Mouse (Mus musculus): ENCODE results near the gene Ehd2.
A peak's percentile ranks its signal among the peaks of the same experiment; 100 is the strongest.
"Not testable (repeated sequence)": the region's sequence is repeated elsewhere in the genome, so short reads cannot be mapped to it uniquely, and the experiment has no call there.

Gene Ehd2

GRCm38 (mm10) chr7:15945211-15945610 is 22.2 kb downstream of the Ehd2 start:
- DNase-seq, result no peak

DNA sequence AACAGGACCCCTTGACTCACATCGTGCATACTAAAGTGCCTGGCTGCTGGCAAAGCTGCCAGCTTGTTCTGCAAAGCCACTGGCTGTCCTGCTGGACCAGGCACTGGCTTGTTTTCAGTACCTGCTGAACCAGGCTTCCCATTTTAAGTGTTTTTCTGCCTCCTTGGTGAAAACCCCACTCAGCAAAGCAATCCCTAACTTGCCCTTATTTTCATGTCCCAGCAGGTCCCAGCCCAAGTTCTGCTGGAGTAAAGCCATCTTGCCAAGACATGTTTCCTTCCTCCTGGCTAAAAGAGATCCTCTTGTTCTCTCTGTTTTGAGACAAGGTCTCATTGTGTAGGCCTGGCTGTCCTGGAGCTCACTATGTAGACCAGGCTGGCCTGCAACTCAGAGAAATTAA is 23.1 kb downstream of the Ehd2 start:
- DNase-seq, result no peak

DNA sequence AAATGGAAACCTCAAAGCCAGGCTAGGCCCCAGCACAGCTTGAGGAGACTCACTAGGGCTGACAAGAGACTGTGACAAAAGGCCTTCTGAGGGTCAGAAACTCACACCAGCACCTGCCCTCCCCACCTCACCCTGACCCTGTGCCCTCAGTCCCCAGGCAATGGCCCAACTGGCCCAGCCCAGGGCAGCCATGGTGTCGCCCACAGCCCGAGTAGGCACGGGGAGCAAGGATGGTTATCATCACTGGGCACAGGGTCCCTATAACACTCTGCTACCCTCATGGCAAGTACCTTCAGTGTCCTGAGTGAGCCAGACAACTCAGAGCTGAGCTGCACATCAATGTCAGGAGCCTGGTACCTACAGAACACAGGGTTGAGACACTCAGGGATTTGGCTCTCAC is 28.7 kb downstream of the Ehd2 start:
- no peak for DNase-seq

DNA sequence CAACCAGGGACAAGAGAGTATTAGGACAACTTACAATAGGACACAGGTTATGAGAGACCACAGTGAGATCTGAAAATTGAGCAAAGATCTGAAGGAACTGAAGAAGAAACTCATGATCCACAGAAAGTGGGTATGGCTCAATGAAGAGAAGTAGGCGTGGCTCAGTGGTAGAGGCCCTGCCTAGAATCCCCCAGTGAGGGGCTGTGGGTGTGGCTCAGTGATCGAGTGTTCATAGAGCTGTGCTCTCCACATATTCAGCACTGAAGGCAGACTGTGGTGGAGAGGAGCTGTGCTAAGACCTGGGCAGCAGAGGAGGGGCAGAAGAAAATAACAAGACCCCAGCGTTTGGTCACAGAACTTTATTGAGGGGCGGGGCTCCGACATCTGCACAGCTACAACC is 29.9 kb downstream of the Ehd2 start:
- no peak for DNase-seq

DNA sequence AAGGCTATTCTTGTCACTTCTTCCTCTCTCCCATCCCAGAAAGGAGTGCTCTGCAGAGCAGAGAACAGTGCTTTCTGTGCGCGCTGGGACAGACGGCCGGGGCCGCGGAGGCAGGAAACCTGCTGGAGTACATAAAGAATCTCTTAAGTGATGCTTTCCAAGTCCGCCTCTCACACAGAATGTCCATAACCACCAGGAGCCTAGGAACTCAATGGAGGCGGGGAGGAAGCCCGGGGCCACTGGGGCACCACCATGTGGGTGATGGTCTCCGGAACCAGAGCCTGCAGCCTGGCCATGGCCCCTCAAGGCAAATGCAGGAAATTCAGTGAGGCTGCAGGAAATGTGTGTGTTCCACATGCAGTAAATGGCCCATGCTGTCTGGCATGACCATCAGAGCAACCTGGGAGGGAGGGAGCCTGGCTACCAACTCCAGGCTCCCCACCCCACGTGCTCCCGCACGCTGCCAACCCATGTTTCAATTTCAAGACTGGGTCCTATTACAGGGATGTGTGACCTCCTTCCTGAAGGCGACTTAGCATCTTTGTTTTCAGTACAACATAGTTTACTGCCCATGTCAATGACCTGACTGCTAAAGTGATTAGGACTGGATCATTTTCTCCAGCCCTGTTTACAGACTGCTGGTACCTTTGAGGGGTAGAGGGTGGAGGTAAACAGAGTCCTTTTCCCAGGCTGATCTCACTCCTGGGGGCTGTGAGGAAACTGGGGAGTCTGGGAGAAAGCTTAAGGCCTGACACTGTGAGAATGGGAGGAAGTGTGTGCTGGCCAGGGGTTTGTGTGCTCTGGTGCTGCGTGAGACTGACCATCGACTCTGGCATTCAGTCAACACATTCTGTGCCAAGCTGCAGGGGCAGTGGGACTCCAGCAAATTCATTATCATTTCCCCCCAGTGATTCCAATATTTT is 33.7 kb downstream of the Ehd2 start:
- no peak for DNase-seq

GRCm38 (mm10) chr7:15931635-15932034 is 35.7 kb downstream of the Ehd2 start:
- DNase-seq, result no peak

DNA sequence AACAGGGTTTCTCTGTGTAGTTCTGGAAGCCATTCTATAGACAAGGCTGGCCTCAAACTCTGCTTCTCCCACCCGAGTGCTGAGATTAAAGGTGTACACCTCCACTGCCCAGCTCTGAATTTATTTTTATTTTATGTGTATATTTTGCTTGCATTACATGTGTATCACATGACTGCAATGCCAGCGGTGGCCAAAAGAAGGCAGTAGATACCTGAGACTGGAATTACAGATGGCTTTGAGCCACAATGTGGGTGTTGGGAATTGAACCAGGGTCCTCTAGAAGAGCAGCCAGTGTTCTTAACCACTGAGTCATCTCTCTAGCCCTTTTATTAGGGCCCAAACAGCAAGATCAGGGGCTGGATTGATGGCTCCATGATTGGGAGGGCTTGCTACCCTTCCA is 36.8 kb downstream of the Ehd2 start:
- DNase-seq, result no peak

DNA sequence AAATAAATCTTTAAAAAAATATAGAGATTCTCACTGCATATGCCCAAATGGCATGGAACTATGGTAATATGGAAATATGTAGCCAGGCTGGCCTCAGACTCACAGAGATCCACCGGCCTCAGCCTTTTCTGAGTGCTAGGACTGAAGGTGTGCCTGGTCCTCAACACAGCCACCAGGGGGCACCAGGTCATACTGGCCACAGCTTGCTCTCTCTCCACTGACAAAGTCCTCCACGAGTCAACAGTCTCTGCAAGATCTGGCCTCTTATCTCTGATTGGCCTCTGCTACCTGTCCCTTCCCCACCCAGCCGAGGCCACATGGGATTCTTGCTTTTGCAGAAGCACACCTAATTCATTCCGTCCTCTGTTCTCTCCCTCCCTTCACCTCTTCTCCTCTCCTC is 37.5 kb downstream of the Ehd2 start:
- peak; percentile 54 to 76 for DNase-seq

DNA sequence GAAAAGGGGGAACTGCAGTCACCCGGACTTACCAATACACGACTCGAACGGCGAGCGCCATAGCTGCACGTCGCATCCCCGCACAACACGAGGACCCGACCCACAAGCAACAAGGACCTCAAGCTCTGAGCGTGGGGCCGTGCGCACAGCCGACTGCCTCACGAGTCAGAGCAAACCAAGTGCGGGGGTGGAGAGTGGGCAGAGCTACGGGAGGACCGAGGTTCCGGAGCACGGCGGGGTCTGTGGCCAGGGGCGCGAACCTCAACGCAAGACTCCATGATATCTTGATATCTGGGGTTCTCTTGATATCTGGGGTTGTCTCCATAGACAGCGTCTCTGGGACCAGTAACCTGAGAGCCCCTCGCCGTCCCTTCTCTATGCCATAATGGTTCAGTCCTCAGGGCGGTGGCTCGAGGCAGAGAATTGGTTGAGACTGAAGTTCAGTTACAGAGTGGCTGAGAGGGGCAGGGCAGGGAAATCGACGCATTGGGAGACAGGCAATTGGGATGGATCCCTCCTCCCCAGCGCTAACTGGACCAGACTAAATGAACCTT is 45.1 kb downstream of the Ehd2 start, which contains the start of gene Selenow:
Gene Selenow (minus strand): TSS at position 183 of the 554 bp plus-strand sequence.
- peak; percentile 95 to 96 for DNase-seq

DNA sequence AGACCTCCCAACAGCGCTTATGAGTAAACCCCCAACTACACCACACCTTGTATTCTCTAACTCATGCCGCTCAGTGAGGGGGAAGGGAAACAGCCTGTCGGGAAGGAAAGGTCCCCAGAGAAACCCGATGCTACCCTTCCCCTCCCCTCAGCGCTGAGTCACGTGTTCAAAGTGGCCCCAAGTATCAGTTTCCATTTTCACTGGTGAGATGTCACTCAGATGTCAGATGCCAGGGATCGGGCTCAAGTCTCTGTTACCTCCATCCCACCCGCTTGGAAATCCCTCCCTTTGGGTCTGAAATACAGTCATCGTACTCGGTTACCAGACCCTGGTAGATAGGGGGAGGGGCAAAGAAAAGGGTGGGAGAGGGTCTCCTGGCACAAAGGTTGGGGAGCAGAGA is 45.6 kb downstream of the Ehd2 start:
- DNase-seq, result peak in 1 of 2 experiments; percentile 32

DNA sequence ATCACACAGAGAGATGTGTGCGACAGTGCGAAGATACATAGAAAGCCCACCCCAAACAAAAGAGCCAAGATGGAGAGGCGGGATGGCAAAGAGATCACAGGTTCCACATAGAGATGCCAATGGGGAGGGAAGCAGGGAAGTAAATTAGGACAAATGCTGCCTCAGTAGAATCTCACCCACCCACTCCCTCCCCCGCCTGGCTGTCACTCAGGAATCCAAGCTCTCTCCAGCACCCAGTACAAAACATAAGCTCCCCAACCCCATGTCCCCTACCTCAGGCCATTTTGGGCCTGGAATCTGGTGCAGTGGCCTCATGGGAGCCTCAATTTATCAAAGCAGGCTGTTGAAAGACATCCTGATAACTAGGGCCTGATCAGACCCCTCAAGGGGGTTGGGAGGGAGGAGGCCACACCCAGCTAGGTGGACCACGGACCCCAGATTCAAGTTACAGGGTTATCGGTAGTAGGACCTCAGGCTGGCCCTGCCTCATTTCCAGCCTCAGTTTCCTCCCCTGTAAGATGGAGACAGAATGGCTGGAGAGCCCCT is 46.6 kb downstream of the Ehd2 start:
- no peak for DNase-seq

- DNase-seq, result no peak
Observed at GRCm38 (mm10) chr7:15919947-15920346, 47.4 kb downstream of the Ehd2 start.

GRCm38 (mm10) chr7:15918371-15918770 is 49.0 kb downstream of the Ehd2 start:
- no peak for DNase-seq

DNA sequence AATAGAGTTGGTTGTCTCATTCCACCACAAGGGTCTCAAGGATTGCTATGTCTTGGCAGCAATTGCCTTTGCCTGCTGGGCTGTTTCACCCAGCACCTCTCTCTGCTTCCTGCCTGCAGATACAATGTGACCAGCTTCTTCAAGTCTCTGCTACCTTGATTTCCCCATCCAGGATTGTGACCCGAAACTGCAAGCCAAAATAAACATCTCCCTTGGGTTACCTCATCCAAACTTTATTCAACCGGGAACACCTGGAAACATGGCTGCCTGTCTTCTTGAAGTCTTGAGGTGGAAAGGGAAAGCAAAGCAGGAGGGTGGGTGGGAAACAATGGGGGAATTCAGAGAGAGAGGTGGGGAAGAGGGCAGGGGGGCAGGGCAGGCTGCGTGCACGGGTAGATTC is 50.4 kb downstream of the Ehd2 start:
- DNase-seq, result no peak

GRCm38 (mm10) chr7:15916134-15916723 is 51.1 kb downstream of the Ehd2 start:
- no peak for DNase-seq

DNA sequence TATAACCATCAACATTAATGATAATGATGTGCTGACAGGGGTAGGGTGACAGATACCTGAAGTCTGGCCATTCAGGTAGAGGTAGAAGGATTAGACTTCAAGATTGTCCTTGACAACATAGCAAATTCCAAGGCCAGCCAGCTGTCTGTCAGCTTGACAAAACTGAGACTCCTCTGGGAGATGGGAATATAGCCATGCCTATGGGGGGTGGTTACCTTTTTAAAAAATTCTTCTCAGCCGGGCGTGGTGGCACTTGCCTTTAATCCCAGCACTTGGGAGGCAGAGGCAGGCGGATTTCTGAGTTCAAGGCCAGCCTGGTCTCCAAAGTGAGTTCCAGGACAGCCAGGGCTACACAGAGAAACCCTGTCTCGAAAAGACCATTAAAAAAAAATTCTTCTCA is 51.7 kb downstream of the Ehd2 start:
- DNase-seq, result not testable (repeated sequence)

DNA sequence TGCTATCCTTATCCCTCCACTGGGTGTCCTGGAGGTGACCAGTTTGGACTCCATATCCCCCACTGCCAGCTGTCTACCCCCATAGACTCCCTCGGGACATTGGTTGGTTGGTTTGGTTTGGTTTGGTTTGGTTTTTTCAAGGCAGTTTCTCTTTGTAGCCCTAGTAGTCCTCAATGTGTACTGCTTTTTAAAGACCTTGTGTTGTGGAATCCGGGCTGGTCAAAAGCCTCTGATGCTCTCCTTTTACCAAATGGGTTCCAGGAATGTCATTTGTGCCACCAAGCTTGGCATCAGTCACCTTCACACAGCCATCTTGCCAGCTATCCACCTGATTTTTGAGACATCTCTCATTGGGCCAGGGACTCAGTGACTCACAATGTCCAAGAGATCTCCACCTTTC is 52.6 kb downstream of the Ehd2 start:
- no peak for DNase-seq

DNA sequence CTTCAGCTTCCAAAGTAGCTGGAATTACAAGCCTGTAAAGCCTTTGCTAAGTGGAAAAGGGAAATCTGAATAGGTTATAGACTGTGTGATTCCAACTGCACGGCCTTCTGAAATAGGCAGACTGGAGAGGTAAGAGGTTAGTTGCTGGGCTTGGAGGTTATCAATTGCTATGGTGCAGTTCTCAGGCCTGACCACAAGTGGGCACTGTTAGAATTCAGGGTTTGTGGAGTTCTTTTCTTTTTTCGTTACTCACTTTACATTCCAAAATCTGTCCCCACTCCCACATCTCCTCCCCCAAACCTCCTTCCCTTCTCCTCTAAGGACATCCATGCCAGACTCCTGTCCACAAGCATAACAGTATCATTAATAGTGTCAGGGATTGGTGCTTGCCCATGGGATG is 53.1 kb downstream of the Ehd2 start:
- DNase-seq, result peak in 1 of 2 experiments; percentile 54

DNA sequence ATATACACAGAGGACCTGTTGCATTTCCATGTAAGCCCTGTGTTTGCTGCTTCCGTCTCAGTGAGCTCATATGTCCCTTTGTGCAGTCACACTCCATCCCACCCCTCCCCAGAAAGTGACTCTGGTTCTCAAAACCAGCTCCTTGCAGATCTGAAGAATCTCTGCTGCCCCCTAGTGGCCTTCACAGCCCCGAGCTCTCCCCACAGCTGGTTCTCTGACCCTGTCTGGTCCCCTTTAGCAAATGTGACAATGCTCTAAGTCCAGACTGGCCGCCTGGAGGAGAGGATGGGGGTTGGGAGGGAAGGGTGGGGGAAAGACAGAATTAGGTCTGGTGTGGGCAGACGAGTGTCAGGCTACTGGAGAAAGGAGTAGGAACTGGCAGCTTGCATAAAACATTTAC is 55.2 kb downstream of the Ehd2 start:
- DNase-seq, result peak; percentile 61 to 81

- DNase-seq, result no peak
Observed at GRCm38 (mm10) chr7:15910521-15910920, 56.8 kb downstream of the Ehd2 start.

GRCm38 (mm10) chr7:15907971-15908590 is 59.3 kb downstream of the Ehd2 start:
- DNase-seq, result no peak

GRCm38 (mm10) chr7:15906602-15907001 is 60.8 kb downstream of the Ehd2 start:
- DNase-seq, result no peak

- no peak for DNase-seq
Observed at GRCm38 (mm10) chr7:15905861-15906260, 61.5 kb downstream of the Ehd2 start.
